Mouse (Mus musculus) intestine, embryonic 16.5 days (tissue): ENCODE results near the gene Mllt1. TPM values are rescaled to one million over a fixed set of nuclear protein-coding genes. Genes with fewer than 3 reads are reported as not detected.
A peak's percentile ranks its signal among the peaks of the same experiment; 100 is the strongest.

Experiments used
- ATAC-seq: fragments of 200-750 bp; cut with Nextera tagmentation; 2 replicates; pipeline ENCODE4 v1.8.0; 2017; ENCODE audit warnings: moderate TSS enrichment, moderate library complexity
- H3K27ac ChIP-seq: fragments of 300-500 bp; sonication (generic); 2 replicates; pipeline ENCODE4 v1.5.1; 2014; ENCODE audit warnings: mild to moderate bottlenecking, low read length
- H3K27me3 ChIP-seq: fragments of 300-500 bp; sonication (generic); replicated peaks from 2 replicates; pipeline ENCODE4 v1.6.1; 2014; ENCODE audit warnings: low read length, control low read depth, mixed read lengths; ENCODE audit not compliant: control insufficient read depth, insufficient read depth
- H3K36me3 ChIP-seq: fragments of 300-500 bp; sonication (generic); 2 replicates; pipeline ENCODE4 v1.6.1; 2014; ENCODE audit warnings: low read length, control low read depth; ENCODE audit not compliant: control insufficient read depth, insufficient read depth
- H3K4me1 ChIP-seq: fragments of 300-500 bp; sonication (generic); 2 replicates; pipeline ENCODE4 v1.6.1; 2014; ENCODE audit warnings: low read length, control low read depth, mixed read lengths; ENCODE audit not compliant: control insufficient read depth, insufficient read depth
- H3K4me2 ChIP-seq: fragments of 300-500 bp; sonication (generic); 2 replicates; pipeline ENCODE4 v1.6.1; 2014; ENCODE audit warnings: low read depth, low read length, control low read depth
- H3K4me3 ChIP-seq: fragments of 300-500 bp; sonication (generic); 2 replicates; pipeline ENCODE4 v1.5.1; 2014; ENCODE audit warnings: mild to moderate bottlenecking, low read length
- H3K9ac ChIP-seq: fragments of 300-500 bp; sonication (generic); 2 replicates; pipeline ENCODE4 v1.6.1; 2014; ENCODE audit warnings: low read depth, low read length
- H3K9me3 ChIP-seq: fragments of 300-500 bp; sonication (generic); 2 replicates; pipeline ENCODE4 v1.6.1; 2016; ENCODE audit warnings: low read length, control low read depth; ENCODE audit not compliant: control insufficient read depth
- WGBS: fragments of 180-500 bp; shearing (Covaris S2); extraction: QIAGEN DNeasy Blood & Tissue Kit; methylation state at CpG from one replicate; pipeline ENCODE4 v1.1.7; 2014; 5-methylcytosine and 5-hydroxymethylcytosine counted together
- polyA plus RNA-seq: library from polyadenylated mRNA; unstranded; fragments of >200 nt; fragmentation: Nextera tagmentation; extraction: Ambion mirVana; gene quantifications from 2 replicates; pipeline ENCODE4 v1.2.1, GENCODE M21; 2015

Mllt1 gene
- polyA plus RNA-seq, 1 experiment from 2014 or later, result 22.6 TPM

GRCm38 (mm10) chr17:56952639-56953038, 17.4 kb upstream of the Mllt1 start:
- H3K9me3 ChIP-seq, result no peaks in the 10 kb centered on the region

GRCm38 (mm10) chr17:56950915-56951314, 15.7 kb upstream of the Mllt1 start:
- WGBS, result 21% methylated on average over 3 of the region's 3 CpGs
- Histone ChIP-seq H3K9me3 (0 out of 2 replicates have a peak, but pooled peaks cover 4% of the 10 kb centered on the region), H3K9ac (no peak overlapping the region), H3K27ac (no peak overlapping the region), H3K27me3 (no peaks in the 10 kb centered on the region), H3K36me3 (no peaks in the 10 kb centered on the region), H3K4me1 (no peaks in the 10 kb centered on the region), H3K4me3 (no peak overlapping the region), H3K4me2 (no peak overlapping the region)
- ATAC-seq, result no peak

More at GRCm38 (mm10) chr17:56952639-56953038, 17.4 kb upstream of the Mllt1 start:
- ATAC-seq, result peak; percentile 88
- Histone ChIP-seq H3K4me1 (no peaks in the 10 kb centered on the region), H3K36me3 (no peaks in the 10 kb centered on the region), H3K4me2 (no peak overlapping the region), H3K9ac (no peak overlapping the region), H3K27ac (no peak overlapping the region), H3K27me3 (no peaks in the 10 kb centered on the region), H3K4me3 (no peak overlapping the region)
- WGBS, result 46% methylated on average over 1 of the region's 1 CpGs

- Histone ChIP-seq H3K4me3 (no peak overlapping the region), H3K9ac (no peak overlapping the region), H3K4me1 (peaks cover 5% of the 10 kb centered on the region), H3K4me2 (no peak overlapping the region), H3K36me3 (no peaks in the 10 kb centered on the region), H3K27me3 (no peaks in the 10 kb centered on the region), H3K9me3 (no peaks in the 10 kb centered on the region), H3K27ac (no peak overlapping the region)
- no peak for ATAC-seq
- 87% methylated on average over 4 of the region's 4 CpGs for WGBS
Measured at GRCm38 (mm10) chr17:56938751-56939150, 3.5 kb upstream of the Mllt1 start.

DNA sequence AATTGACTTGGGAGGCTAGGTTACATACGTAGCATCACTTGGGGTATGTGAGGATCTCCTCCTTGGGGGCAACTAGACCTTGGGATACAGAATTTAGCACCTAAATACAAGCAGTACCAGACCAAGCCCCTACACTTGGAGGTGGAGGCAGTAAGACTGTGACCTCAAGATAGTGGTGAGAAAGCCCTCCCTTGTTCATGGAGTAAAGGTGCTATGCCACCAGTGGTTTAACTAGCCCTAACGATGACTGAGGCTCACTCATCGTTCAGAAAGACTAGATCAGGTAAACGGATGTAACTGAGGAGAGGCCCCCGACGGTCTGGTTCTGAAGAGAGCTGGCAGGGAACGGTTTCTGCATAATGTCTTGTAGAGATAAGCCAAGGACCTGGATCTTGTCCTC, 1.5 kb upstream of the Mllt1 start:
- Histone ChIP-seq H3K9ac (no peak overlapping the region), H3K9me3 (no peaks in the 10 kb centered on the region), H3K4me3 (no peak overlapping the region), H3K27me3 (no peaks in the 10 kb centered on the region), H3K4me2 (no peak overlapping the region), H3K4me1 (peaks cover 16% of the 10 kb centered on the region), H3K36me3 (no peaks in the 10 kb centered on the region), H3K27ac (no peak overlapping the region)
- WGBS, result 93% methylated on average over 7 of the region's 7 CpGs
- ATAC-seq, result no peak

DNA sequence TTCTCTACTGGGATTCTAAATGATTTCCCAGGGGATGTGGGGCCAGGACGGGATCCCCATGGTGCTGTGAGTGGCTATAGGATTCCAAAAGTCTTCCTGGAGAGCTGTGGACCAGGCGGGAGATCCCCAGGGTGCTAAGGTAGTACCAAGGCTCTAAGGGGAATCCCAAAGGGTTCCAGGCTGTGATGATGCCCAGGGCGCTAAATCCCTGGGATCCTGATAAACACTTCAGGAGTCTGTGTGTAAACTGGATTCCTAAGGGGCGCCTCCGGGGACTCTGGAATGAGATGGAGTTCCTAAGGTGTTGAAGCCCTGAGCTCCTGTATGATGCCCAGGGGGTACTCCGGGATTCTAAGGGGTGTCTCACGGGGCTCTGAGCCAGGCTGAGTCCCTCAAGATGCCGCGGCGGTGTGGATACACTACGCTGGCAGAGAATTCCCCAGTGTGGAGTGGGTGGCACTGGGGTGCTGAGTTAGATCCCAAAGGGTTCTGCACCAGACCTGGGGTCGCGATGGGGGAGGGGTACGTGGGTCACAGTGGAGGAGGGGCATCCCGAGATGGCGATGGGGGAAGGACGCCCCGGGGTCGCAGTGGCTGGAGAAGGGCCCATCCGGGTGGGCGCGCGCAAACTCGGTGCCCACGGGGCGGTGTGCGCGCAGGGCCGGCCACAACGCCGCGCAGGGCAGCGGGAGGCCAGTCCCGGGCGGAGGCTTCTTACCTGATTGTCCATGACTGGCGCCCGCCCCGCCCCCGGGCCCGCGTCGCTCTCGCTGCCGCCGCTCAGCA, 477 bp downstream of the Mllt1 start:
- Histone ChIP-seq H3K36me3 (no peaks in the 10 kb centered on the region), H3K4me2 (peak overlapping the region; percentile 75), H3K4me3 (peak overlapping the region; percentile 92), H3K9ac (peak overlapping the region; percentile 91), H3K27me3 (no peaks in the 10 kb centered on the region), H3K9me3 (no peaks in the 10 kb centered on the region), H3K4me1 (peaks cover 16% of the 10 kb centered on the region), H3K27ac (peak overlapping the region; percentile 58)
- ATAC-seq, result peak; percentile 78
- 2% methylated on average over 25 of the region's 45 CpGs for WGBS

DNA sequence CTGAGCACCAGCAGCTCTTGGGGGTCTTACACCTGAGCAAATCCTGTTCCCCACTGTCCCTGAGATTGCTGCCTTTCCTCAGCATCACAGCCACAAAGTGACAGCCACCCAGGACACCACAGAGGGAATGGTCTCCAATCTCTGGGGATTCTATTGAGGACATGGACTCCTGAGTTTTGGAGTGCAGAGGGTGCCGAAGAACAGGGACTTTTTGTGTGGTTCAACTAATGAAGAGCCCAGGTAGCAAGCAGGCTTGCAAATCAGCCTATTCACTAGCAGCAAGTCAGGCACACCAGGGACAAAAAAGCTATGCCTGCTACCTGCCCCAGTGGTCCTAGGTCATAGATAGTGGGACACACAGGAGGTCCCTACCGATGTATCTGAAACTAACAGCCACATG, 1.8 kb downstream of the Mllt1 start:
- Histone ChIP-seq H3K9ac (no peak overlapping the region), H3K9me3 (no peaks in the 10 kb centered on the region), H3K27ac (no peak overlapping the region), H3K4me1 (peaks cover 21% of the 10 kb centered on the region), H3K36me3 (no peaks in the 10 kb centered on the region), H3K4me3 (no peak overlapping the region), H3K4me2 (no peak overlapping the region), H3K27me3 (no peaks in the 10 kb centered on the region)
- ATAC-seq, result no peak
- WGBS, result 89% methylated on average over 2 of the region's 2 CpGs

GRCm38 (mm10) chr17:56930026-56930425, 5.2 kb downstream of the Mllt1 start:
- Histone ChIP-seq H3K4me1 (peaks cover 21% of the 10 kb centered on the region), H3K4me2 (no peak overlapping the region), H3K27me3 (no peaks in the 10 kb centered on the region), H3K27ac (no peak overlapping the region), H3K4me3 (no peak overlapping the region), H3K36me3 (no peaks in the 10 kb centered on the region; the same call in 1 of the 2 replicates), H3K9ac (no peak overlapping the region), H3K9me3 (no peaks in the 10 kb centered on the region)
- WGBS, result 86% methylated on average over 8 of the region's 8 CpGs
- no peak for ATAC-seq

DNA sequence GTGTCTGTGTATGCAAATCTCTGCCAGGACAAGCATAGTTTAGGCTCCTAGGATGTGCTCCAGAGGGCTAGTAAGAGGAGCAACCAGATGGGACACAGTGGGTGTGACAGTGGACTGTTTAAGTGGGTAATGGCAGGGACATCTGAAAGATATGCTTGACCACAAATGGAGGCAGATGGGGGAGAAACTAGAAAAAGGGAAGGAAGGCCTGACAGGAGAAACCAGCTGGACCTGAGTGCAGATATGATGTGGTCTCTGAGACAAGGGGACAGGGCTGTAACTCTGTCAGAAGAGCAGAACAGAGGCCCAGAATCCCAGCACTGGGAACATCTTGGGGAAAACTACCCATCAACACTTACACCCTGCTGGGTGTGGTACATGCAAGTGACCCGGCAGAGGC, 5.7 kb downstream of the Mllt1 start:
- Histone ChIP-seq H3K4me1 (peaks cover 21% of the 10 kb centered on the region), H3K27ac (no peak overlapping the region), H3K27me3 (no peaks in the 10 kb centered on the region), H3K36me3 (peaks cover 4% of the 10 kb centered on the region), H3K4me2 (no peak overlapping the region), H3K4me3 (no peak overlapping the region), H3K9me3 (no peaks in the 10 kb centered on the region), H3K9ac (no peak overlapping the region)
- 84% methylated on average over 1 of the region's 1 CpGs for WGBS
- ATAC-seq, result no peak

GRCm38 (mm10) chr17:56929101-56929500, 6.1 kb downstream of the Mllt1 start:
- Histone ChIP-seq H3K9me3 (no peaks in the 10 kb centered on the region), H3K4me1 (peaks cover 19% of the 10 kb centered on the region), H3K9ac (no peak overlapping the region), H3K4me2 (no peak overlapping the region), H3K27ac (no peak overlapping the region), H3K36me3 (peaks cover 4% of the 10 kb centered on the region), H3K4me3 (no peak overlapping the region), H3K27me3 (no peaks in the 10 kb centered on the region)
- ATAC-seq, result no peak

DNA sequence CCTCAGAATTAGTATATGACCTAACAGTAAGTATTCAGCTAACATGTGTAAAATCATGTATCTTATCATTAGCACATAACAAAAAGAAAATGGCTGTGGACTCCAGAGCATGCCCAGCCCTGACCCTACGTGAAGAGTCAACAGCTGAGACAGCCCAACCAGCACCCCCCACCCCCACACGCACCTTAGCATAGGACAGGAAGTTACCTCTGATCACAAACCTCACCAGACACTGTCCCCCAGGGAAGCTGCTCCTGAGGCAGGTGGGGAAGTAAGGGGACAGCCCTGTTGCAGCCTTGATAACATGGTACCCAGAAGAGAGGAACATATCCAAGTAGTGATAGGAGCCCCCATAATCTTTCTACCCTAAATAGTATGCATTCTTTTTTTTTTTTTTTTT, 9.2 kb downstream of the Mllt1 start:
- Histone ChIP-seq H3K9me3 (no peaks in the 10 kb centered on the region), H3K4me3 (no peak overlapping the region), H3K36me3 (peaks cover 9% of the 10 kb centered on the region), H3K4me2 (no peak overlapping the region), H3K4me1 (peaks cover 5% of the 10 kb centered on the region; the same call in 1 of the 2 replicates), H3K27me3 (no peaks in the 10 kb centered on the region), H3K9ac (no peak overlapping the region), H3K27ac (no peak overlapping the region)
- no peak for ATAC-seq
- WGBS, result 97% methylated on average over 2 of the region's 2 CpGs
